Mouse (Mus musculus) midbrain, postnatal 0 days (tissue): ENCODE data around the gene Psors1c2. TPM values are rescaled to one million over a fixed set of nuclear protein-coding genes. Genes with fewer than 3 reads are reported as not detected.

Experiments used
- ATAC-seq: fragments of 200-750 bp; cut with Nextera tagmentation; 2 replicates; pipeline ENCODE4 v1.8.0; 2017; ENCODE audit warnings: moderate number of reproducible peaks, mild to moderate bottlenecking, moderate TSS enrichment, moderate library complexity; ENCODE audit not compliant: low FRiP score
- DNase-seq: peaks from one replicate; pipeline ENCODE4 v3.0.0-alpha.2; 2015; ENCODE audit warnings: low spot score
- H3K27ac ChIP-seq: fragments of 300-500 bp; sonication (generic); 2 replicates; pipeline ENCODE4 v1.5.1; 2014; ENCODE audit warnings: low read depth, mild to moderate bottlenecking, low read length, mixed read lengths
- H3K27me3 ChIP-seq: fragments of 300-500 bp; sonication (generic); 2 replicates; pipeline ENCODE4 v1.6.1; 2014; ENCODE audit warnings: low read length, control low read depth, mixed read lengths; ENCODE audit not compliant: insufficient read depth
- H3K36me3 ChIP-seq: fragments of 300-500 bp; sonication (generic); 2 replicates; pipeline ENCODE4 v1.6.1; 2014; ENCODE audit warnings: low read length, control low read depth, mixed read lengths; ENCODE audit not compliant: insufficient read depth
- H3K4me1 ChIP-seq: fragments of 300-500 bp; sonication (generic); 2 replicates; pipeline ENCODE4 v1.6.1; 2014; ENCODE audit warnings: mild to moderate bottlenecking, control low read depth, antibody characterized with exemption, low read length, mixed read lengths; ENCODE audit not compliant: insufficient read depth
- H3K4me2 ChIP-seq: fragments of 300-500 bp; sonication (generic); 2 replicates; pipeline ENCODE4 v1.6.1; 2014; ENCODE audit warnings: low read depth, mild to moderate bottlenecking, low read length, mixed read lengths; ENCODE audit not compliant: poor library complexity, severe bottlenecking
- H3K4me3 ChIP-seq: fragments of 300-500 bp; sonication (generic); 2 replicates; pipeline ENCODE4 v1.5.1; 2014; ENCODE audit warnings: low read depth, mild to moderate bottlenecking, low read length, moderate library complexity
- H3K9ac ChIP-seq: fragments of 300-500 bp; sonication (generic); replicated peaks from 2 replicates; pipeline ENCODE4 v1.6.1; 2014; ENCODE audit warnings: mild to moderate bottlenecking, low read length, moderate library complexity, mixed read lengths; ENCODE audit not compliant: poor library complexity, severe bottlenecking
- H3K9me3 ChIP-seq: fragments of 300-500 bp; sonication (generic); 2 replicates; pipeline ENCODE4 v1.6.1; 2016; ENCODE audit warnings: low read length, control low read depth
- CTCF ChIP-seq: IDR thresholded peaks from 2 replicates; pipeline ENCODE4 v1.5.1; 2016; ENCODE audit warnings: antibody characterized with exemption, mild to moderate bottlenecking
- WGBS: fragments of 180-500 bp; shearing (Covaris S2); extraction: QIAGEN DNeasy Blood & Tissue Kit; methylation state at CpG from one replicate; pipeline ENCODE4 v1.1.7; 2014; 5-methylcytosine and 5-hydroxymethylcytosine counted together
- polyA plus RNA-seq: library from polyadenylated mRNA; unstranded; fragments of >200 nt; fragmentation: Nextera tagmentation; extraction: Ambion mirVana; gene quantifications from 2 replicates; pipeline ENCODE4 v1.2.1, GENCODE M21; 2015
- total RNA-seq: library from RNA; depleted of rRNA; stranded (reverse); fragments of >200 nt; gene quantifications from 2 replicates; pipeline ENCODE4 v1.2.3, GENCODE M21; 2014

The Psors1c2 gene
- total and polyA plus RNA-seq, 2 experiments from 2014 or later = 0.43 TPM; not detected in 1

DNA sequence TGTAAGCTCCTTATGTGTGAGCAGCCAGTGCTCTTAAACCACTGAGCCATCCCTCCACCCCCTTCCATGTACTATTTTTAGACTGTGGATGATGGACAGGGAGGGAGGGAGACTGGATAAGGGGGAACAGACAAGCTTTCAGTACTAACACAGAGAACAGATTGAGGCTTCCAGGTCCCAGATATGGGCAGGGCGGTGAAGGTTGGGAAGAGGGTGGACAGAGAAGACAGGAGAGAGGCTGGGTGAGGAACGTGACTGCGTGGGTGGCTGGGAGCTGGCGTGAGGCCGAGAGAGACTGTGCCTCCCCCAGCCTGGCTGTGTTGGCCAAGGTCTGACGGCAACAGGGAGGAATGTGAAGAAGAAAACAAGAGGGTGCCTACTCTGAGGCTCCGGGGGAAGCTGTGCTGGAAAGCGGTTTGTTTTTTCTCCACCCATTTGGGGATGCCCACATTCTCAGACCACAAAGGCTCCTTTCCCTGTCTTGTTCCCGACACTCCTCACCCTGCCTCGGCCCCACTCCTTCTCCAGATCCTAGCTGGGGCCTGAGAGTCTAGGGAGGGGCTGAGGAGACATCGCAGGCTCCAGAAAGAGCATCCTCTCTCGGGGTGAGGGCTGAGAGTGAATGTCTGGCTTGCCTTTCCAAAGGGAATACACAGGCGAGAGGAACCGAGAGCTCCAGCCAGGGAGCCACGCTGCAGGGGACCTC, 16.6 kb downstream of the Psors1c2 start:
- Histone ChIP-seq H3K9me3 (no peaks in the 10 kb centered on the region), H3K27me3 (no peaks in the 10 kb centered on the region), H3K4me3 (no peak overlapping the region), H3K4me2 (no peak overlapping the region), H3K9ac (no peak overlapping the region), H3K36me3 (no peaks in the 10 kb centered on the region), H3K4me1 (no peaks in the 10 kb centered on the region), H3K27ac (no peak overlapping the region)
- ATAC-seq (no peak), DNase-seq (peak; percentile 24)
- WGBS = 38% methylated on average over 14 of the region's 15 CpGs
- TF ChIP-seq CTCF = no peak

- no peak overlapping the region for H3K27ac ChIP-seq
- TF ChIP-seq CTCF = no peak
- WGBS = 96% methylated on average over 4 of the region's 4 CpGs
- no peak overlapping the region for H3K4me3 ChIP-seq
- no peaks in the 10 kb centered on the region for H3K27me3 ChIP-seq
- no peaks in the 10 kb centered on the region for H3K4me1 ChIP-seq
- no peaks in the 10 kb centered on the region for H3K36me3 ChIP-seq
- DNase-seq (no peak), ATAC-seq (no peak)
- H3K4me2 ChIP-seq = no peak overlapping the region
- H3K9ac ChIP-seq = no peak overlapping the region
- no peaks in the 10 kb centered on the region for H3K9me3 ChIP-seq
These were observed 17.1 kb downstream of the Psors1c2 start for GRCm38 (mm10) chr17:35550143-35550494.

- no peak for TF ChIP-seq CTCF
- Histone ChIP-seq H3K9me3 (no peaks in the 10 kb centered on the region), H3K36me3 (no peaks in the 10 kb centered on the region), H3K4me1 (no peaks in the 10 kb centered on the region), H3K4me2 (no peak overlapping the region), H3K27me3 (no peaks in the 10 kb centered on the region), H3K9ac (no peak overlapping the region), H3K27ac (no peak overlapping the region), H3K4me3 (no peak overlapping the region)
- DNase-seq (no peak), ATAC-seq (no peak)
- 66% methylated on average over 8 of the region's 8 CpGs for WGBS
These were observed 17.9 kb downstream of the Psors1c2 start for GRCm38 (mm10) chr17:35550871-35551270.

- H3K9me3 ChIP-seq = no peaks in the 10 kb centered on the region
- no peaks in the 10 kb centered on the region for H3K27me3 ChIP-seq
- H3K4me3 ChIP-seq = no peak within 1 kb of the TSS
- H3K4me2 ChIP-seq = no peak within 1 kb of the TSS
- DNase-seq = no peak
- H3K36me3 ChIP-seq = no peaks in the 10 kb centered on the region
- ATAC-seq = no peak
- no peak for TF ChIP-seq CTCF
- no peak within 1 kb of the TSS for H3K9ac ChIP-seq
- no peak within 1 kb of the TSS for H3K27ac ChIP-seq
- H3K4me1 ChIP-seq = no peaks in the 10 kb centered on the region
- WGBS = 72% methylated on average over 10 of the region's 10 CpGs
These were observed 18.9 kb downstream of the Psors1c2 start, which contains the start of gene Cdsn for GRCm38 (mm10) chr17:35551881-35552414. Cdsn (plus strand) TSS chr17:35552128.

GRCm38 (mm10) chr17:35554321-35554720, 21.3 kb downstream of the Psors1c2 start:
- ATAC-seq (no peak), DNase-seq (no peak)
- no peak overlapping the region for H3K4me3 ChIP-seq
- no peaks in the 10 kb centered on the region for H3K9me3 ChIP-seq
- H3K36me3 ChIP-seq = no peaks in the 10 kb centered on the region
- no peaks in the 10 kb centered on the region for H3K27me3 ChIP-seq
- H3K9ac ChIP-seq = no peak overlapping the region
- no peak overlapping the region for H3K27ac ChIP-seq
- H3K4me2 ChIP-seq = no peak overlapping the region
- no peaks in the 10 kb centered on the region for H3K4me1 ChIP-seq
- no peak for TF ChIP-seq CTCF
- WGBS = 81% methylated on average over 5 of the region's 5 CpGs

DNA sequence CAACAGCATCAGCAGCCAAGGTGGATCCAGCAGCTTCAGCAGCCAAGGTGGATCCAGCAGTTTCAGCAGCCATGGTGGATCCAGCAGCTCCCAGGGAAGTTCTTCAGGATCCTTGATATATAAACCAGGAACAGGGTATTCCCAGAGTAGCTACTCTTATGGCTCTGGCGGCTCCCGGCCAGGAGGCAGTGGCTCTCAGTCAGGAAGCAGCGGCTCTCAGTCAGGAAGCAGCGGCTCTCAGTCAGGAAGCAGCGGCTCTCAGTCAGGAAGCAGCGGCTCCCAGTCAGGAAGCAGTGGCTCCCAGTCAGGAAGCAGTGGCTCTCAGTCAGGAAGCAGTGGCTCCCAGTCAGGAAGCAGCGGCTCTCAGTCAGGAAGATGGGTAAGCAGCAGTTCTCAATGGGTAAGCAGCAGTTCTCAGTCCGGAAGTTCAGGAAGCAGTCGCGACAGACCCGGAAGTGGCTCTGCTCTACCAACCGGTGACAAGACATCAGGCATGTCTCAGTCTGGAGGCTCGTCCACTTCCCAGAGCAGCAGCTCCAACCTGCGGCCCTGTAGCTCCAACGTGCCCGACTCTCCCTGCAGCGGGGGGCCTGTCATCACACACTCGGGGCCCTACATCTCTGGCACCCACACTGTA, 21.9 kb downstream of the Psors1c2 start:
- Histone ChIP-seq H3K4me2 (no peak overlapping the region), H3K4me1 (no peaks in the 10 kb centered on the region), H3K9ac (no peak overlapping the region), H3K27me3 (no peaks in the 10 kb centered on the region), H3K36me3 (no peaks in the 10 kb centered on the region), H3K9me3 (no peaks in the 10 kb centered on the region), H3K4me3 (no peak overlapping the region), H3K27ac (no peak overlapping the region)
- TF ChIP-seq CTCF = no peak
- WGBS = 94% methylated on average over 17 of the region's 18 CpGs
- ATAC-seq (no peak), DNase-seq (no peak)
